Mouse (Mus musculus): Measurements from ENCODE around the gene Lmx1a. TPM values are rescaled to one million over a fixed set of nuclear protein-coding genes. Genes with fewer than 3 reads are reported as not detected.

Lmx1a gene
- polyA plus RNA-seq, 1 experiment from 2014 or later: 11.5 TPM

DNA sequence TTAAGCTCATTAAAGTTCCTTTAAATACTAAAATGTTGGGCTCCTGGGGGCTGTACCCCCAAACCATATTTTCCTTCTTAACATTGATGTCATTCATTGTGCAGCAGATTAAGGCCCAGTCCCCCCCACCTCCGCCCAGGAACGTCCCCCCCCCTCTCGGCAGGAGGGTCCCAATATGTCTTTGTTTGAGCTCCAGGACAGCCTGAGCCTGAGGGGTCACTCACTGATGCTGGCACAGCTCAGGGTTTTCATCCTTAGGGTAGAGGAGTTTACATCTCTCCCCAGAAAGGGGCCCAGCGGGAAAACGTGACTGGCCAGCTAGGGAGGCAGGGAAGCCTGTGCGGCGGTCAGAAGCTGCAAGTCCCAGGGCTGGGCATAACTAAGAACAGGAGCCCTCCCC, 11.2 kb downstream of the Lmx1a start:
- WGBS: 13% methylated on average over 7 of the region's 7 CpGs

DNA sequence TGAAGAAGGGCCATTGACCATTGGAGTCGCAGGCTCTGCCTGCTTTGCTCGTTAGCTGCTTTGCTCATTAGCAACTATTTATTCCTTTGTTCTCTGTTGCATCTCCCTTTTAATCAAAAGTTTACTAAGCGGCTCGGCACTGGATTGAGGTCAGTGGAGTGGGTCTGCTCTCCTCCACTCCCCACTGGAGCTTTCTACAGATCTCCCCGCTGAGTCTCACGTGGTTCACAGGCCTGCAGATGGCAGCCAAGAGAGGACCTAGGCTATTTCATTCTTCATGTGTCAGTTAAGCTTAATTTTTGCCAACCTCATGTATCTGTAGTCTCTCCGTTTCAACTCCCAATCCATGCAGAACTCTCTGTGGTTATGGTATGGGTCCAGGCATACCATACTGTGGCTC, 16.5 kb downstream of the Lmx1a start:
- 91% methylated on average over 7 of the region's 7 CpGs for WGBS
- no peaks in the 10 kb centered on the region for H3K4me1 ChIP-seq (replicated peaks)
- H3K9me3 ChIP-seq: no peaks in the 10 kb centered on the region
- DNase-seq (ENCODE audit: low spot score): no peak
- no peak overlapping the region for H3K4me3 ChIP-seq
- no peak overlapping the region for H3K27ac ChIP-seq
- H3K27me3 ChIP-seq (ENCODE audit: insufficient read depth, poor library complexity, severe bottlenecking): peaks cover 9% of the 10 kb centered on the region
- H3K36me3 ChIP-seq: no peaks in the 10 kb centered on the region

More for the DNA sequence above, 11.2 kb downstream of the Lmx1a start:
- Histone ChIP-seq H3K9me3 (no peaks in the 10 kb centered on the region), H3K4me3 (no peak overlapping the region), H3K36me3 (no peaks in the 10 kb centered on the region), H3K27ac (no peak overlapping the region), H3K27me3 (ENCODE audit: insufficient read depth, poor library complexity, severe bottlenecking) (peaks cover 58% of the 10 kb centered on the region), H3K4me1 (replicated peaks) (peaks cover 8% of the 10 kb centered on the region)
- DNase-seq (ENCODE audit: low spot score): no peak

GRCm38 (mm10) chr1:167708761-167709160, 19.7 kb downstream of the Lmx1a start:
- Histone ChIP-seq H3K36me3 (no peaks in the 10 kb centered on the region), H3K9me3 (no peaks in the 10 kb centered on the region)

GRCm38 (mm10) chr1:167715730-167716341, 26.8 kb downstream of the Lmx1a start:
- Histone ChIP-seq H3K9me3 (no peaks in the 10 kb centered on the region), H3K36me3 (no peaks in the 10 kb centered on the region), H3K27me3 (ENCODE audit: insufficient read depth, poor library complexity, severe bottlenecking) (peaks cover 19% of the 10 kb centered on the region), H3K27ac (peak overlapping the region; percentile 40; the same call in 1 of the 2 replicates), H3K4me1 (replicated peaks) (peaks cover 18% of the 10 kb centered on the region), H3K4me3 (no peak overlapping the region)
- no peak for DNase-seq (ENCODE audit: low spot score)
- WGBS: 27% methylated on average over 6 of the region's 6 CpGs

More at GRCm38 (mm10) chr1:167708761-167709160, 19.7 kb downstream of the Lmx1a start:
- Histone ChIP-seq H3K27me3 (ENCODE audit: insufficient read depth, poor library complexity, severe bottlenecking) (peaks cover 8% of the 10 kb centered on the region; the same call in 1 of the 2 replicates), H3K4me3 (no peak overlapping the region), H3K4me1 (replicated peaks) (no peaks in the 10 kb centered on the region), H3K27ac (no peak overlapping the region)
- 64% methylated on average over 5 of the region's 5 CpGs for WGBS
- no peak for DNase-seq (ENCODE audit: low spot score)

GRCm38 (mm10) chr1:167734471-167734870, 45.4 kb downstream of the Lmx1a start:
- H3K27me3 ChIP-seq (ENCODE audit: insufficient read depth, poor library complexity, severe bottlenecking): peaks cover 11% of the 10 kb centered on the region
- 7% methylated on average over 6 of the region's 6 CpGs for WGBS
- H3K9me3 ChIP-seq: no peaks in the 10 kb centered on the region
- H3K27ac ChIP-seq: peak overlapping the region; percentile 24; the same call in 1 of the 2 replicates
- H3K4me1 ChIP-seq (replicated peaks): peaks cover 28% of the 10 kb centered on the region
- peak; percentile 23 for DNase-seq (ENCODE audit: low spot score)
- H3K36me3 ChIP-seq: no peaks in the 10 kb centered on the region
- H3K4me3 ChIP-seq: no peak overlapping the region

DNA sequence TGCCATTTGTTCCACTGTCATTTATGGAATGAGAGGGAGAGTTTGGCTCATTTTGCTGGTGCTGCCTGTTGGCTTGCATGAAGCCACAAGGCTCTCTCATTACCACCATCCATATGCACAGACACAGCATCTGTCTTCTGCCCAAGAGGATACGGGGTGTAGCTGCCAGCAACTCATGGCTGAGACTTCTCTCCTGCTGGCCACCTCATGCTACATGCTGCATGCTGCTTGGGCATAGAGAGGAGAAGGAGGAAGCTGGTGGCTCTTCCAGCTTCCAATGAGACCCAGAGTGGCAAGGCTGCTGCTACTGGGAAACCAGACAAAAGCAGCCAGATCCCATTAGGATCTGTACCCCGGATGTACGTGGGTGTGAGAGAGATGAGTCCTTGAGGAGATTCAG, 47.8 kb downstream of the Lmx1a start:
- Histone ChIP-seq H3K4me1 (replicated peaks) (peaks cover 25% of the 10 kb centered on the region), H3K27ac (no peak overlapping the region), H3K36me3 (no peaks in the 10 kb centered on the region), H3K9me3 (no peaks in the 10 kb centered on the region), H3K4me3 (no peak overlapping the region), H3K27me3 (ENCODE audit: insufficient read depth, poor library complexity, severe bottlenecking) (peaks cover 9% of the 10 kb centered on the region; the same call in 1 of the 2 replicates)
- 88% methylated on average over 3 of the region's 3 CpGs for WGBS
- no peak for DNase-seq (ENCODE audit: low spot score)

GRCm38 (mm10) chr1:167739286-167739685, 50.2 kb downstream of the Lmx1a start:
- H3K4me3 ChIP-seq: no peak overlapping the region
- H3K36me3 ChIP-seq: no peaks in the 10 kb centered on the region
- no peaks in the 10 kb centered on the region for H3K9me3 ChIP-seq
- H3K27ac ChIP-seq: no peak overlapping the region
- 0 out of 2 replicates have a peak, but pooled peaks cover 3% of the 10 kb centered on the region for H3K27me3 ChIP-seq (ENCODE audit: insufficient read depth, poor library complexity, severe bottlenecking)
- H3K4me1 ChIP-seq (replicated peaks): peaks cover 5% of the 10 kb centered on the region
- WGBS: 80% methylated on average over 7 of the region's 7 CpGs
- no peak for DNase-seq (ENCODE audit: low spot score)

DNA sequence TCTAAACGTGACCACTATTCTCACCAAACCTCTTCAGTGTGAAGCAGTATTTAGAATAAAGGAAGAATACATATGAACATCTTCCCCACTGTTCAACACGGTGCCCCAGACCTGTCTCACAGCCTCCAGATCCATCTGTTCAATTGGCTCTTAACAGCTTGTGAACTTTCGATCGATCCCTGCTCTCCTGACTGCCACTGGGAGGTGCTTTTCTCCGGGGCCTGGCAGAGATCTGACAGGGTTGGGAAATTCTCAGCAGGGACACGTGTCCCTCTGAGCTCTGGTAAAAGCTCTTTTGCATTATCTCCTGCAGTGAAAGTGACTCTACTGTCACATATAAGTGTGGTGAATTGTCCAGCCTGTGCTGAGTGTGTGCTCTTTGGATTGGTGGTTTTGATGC, 57.6 kb downstream of the Lmx1a start:
- Histone ChIP-seq H3K27ac (no peak overlapping the region), H3K36me3 (no peaks in the 10 kb centered on the region), H3K4me3 (no peak overlapping the region), H3K27me3 (ENCODE audit: insufficient read depth, poor library complexity, severe bottlenecking) (peaks cover 6% of the 10 kb centered on the region; the same call in 1 of the 2 replicates), H3K4me1 (replicated peaks) (no peaks in the 10 kb centered on the region), H3K9me3 (no peaks in the 10 kb centered on the region)
- 44% methylated on average over 6 of the region's 6 CpGs for WGBS
- DNase-seq (ENCODE audit: low spot score): no peak

GRCm38 (mm10) chr1:167752661-167753060, 63.6 kb downstream of the Lmx1a start:
- Histone ChIP-seq H3K4me1 (replicated peaks) (peaks cover 20% of the 10 kb centered on the region), H3K27ac (no peak overlapping the region), H3K4me3 (no peak overlapping the region), H3K27me3 (ENCODE audit: insufficient read depth, poor library complexity, severe bottlenecking) (peaks cover 51% of the 10 kb centered on the region), H3K36me3 (no peaks in the 10 kb centered on the region), H3K9me3 (no peaks in the 10 kb centered on the region)
- 91% methylated on average over 5 of the region's 5 CpGs for WGBS
- DNase-seq (ENCODE audit: low spot score): no peak

GRCm38 (mm10) chr1:167754085-167754484, 65.0 kb downstream of the Lmx1a start:
- 87% methylated on average over 4 of the region's 4 CpGs for WGBS
- H3K27ac ChIP-seq: no peak overlapping the region
- DNase-seq (ENCODE audit: low spot score): no peak
- H3K27me3 ChIP-seq (ENCODE audit: insufficient read depth, poor library complexity, severe bottlenecking): peaks cover 64% of the 10 kb centered on the region
- H3K4me3 ChIP-seq: no peak overlapping the region
- H3K36me3 ChIP-seq: no peaks in the 10 kb centered on the region
- H3K4me1 ChIP-seq (replicated peaks): peaks cover 31% of the 10 kb centered on the region
- H3K9me3 ChIP-seq: no peaks in the 10 kb centered on the region

DNA sequence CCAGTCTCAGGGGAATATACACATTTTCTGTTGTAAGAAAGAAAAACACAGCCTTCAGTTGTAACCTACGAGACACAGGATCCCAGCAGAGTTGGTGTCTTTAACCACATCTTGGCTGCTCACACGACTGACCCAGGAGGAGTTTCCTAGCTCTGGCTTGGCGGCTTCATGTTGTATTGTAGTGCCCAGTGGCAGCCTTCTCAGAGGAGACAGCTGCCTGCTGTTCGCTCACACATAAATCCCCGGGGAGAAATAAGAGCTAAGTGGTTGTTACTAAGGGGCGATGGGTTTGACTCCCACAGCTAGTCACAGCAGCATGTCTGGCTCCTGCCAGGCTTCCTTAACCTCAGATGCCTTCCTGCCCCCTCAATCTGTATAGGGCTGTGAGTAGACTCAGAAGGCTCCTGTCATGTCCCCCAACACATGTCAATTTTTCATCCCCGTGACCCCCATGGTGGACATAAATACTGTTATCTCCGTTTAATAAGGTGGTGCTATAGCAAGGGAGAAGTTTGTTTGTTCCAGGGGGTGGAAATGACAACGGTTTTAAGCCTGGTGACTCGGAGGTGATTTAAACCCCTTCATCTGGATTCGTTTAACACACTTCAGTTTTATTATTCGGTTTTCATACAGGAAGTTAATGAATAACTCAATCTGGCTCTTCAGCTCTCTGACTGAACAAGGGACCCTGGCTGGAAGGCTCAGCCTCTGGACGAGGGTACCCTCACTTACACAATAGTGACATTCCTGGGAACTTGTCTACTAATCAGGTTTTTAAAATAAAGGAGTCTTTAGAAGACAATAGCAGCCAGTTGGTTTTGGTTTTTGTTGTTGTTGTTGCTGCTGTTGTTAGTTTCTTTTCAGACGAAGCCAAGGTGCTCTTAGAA, 65.8 kb downstream of the Lmx1a start:
- Histone ChIP-seq H3K36me3 (no peaks in the 10 kb centered on the region), H3K4me3 (no peak overlapping the region), H3K4me1 (replicated peaks) (peaks cover 39% of the 10 kb centered on the region), H3K27me3 (ENCODE audit: insufficient read depth, poor library complexity, severe bottlenecking) (peaks cover 66% of the 10 kb centered on the region), H3K27ac (no peak overlapping the region), H3K9me3 (no peaks in the 10 kb centered on the region)
- WGBS: 26% methylated on average over 14 of the region's 14 CpGs
- no peak for DNase-seq (ENCODE audit: low spot score)

DNA sequence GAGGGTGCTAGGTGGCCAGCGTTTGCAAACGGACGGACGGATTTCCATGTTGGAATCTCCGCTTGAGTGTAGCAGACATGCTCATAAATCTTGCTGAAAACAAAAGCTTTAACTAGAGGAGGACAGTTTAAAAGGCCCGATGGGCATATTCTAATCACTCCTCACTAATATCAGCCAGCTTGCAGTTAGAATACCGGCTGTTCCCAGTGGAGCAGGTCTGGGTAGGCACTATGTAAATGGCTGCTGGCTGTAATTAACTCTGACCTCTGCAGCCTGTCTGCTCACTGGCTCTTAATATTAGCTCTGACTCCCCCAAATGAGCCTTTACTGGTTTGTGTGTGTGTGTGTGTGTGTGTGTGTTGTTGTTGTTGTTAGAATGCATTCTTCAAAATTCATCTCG, 69.2 kb downstream of the Lmx1a start:
- H3K27me3 ChIP-seq (ENCODE audit: insufficient read depth, poor library complexity, severe bottlenecking): peaks cover 86% of the 10 kb centered on the region
- WGBS: 70% methylated on average over 8 of the region's 8 CpGs

DNA sequence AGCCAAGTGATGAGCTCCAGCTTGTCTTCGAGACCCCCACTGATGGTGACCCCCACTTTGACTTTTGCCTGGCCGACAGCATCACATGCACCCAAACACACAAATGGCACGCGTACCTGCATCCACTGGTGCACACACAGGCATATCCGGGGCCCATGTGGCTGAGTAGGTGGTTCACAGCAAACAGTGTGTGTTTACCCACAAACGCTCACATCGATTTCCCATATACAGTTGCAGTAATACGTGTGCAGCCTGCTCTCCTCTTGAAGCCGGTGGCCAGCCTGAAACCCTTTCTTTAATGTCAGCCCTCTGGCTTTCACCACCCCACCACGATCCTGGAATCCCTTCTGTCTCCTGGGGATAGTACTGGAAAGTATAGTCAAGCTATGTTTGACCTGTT, 71.3 kb downstream of the Lmx1a start:
- Histone ChIP-seq H3K4me1 (replicated peaks) (peaks cover 57% of the 10 kb centered on the region), H3K27me3 (ENCODE audit: insufficient read depth, poor library complexity, severe bottlenecking) (peaks cover 93% of the 10 kb centered on the region), H3K4me3 (no peak overlapping the region), H3K36me3 (no peaks in the 10 kb centered on the region), H3K27ac (peak overlapping the region; percentile 43), H3K9me3 (no peaks in the 10 kb centered on the region)
- no peak for DNase-seq (ENCODE audit: low spot score)
- 88% methylated on average over 10 of the region's 10 CpGs for WGBS

More for the DNA sequence above, 69.2 kb downstream of the Lmx1a start:
- H3K36me3 ChIP-seq: no peaks in the 10 kb centered on the region
- DNase-seq (ENCODE audit: low spot score): no peak
- H3K27ac ChIP-seq: peak overlapping the region; percentile 23; the same call in 1 of the 2 replicates
- H3K4me3 ChIP-seq: no peak overlapping the region
- peaks cover 72% of the 10 kb centered on the region for H3K4me1 ChIP-seq (replicated peaks)
- no peaks in the 10 kb centered on the region for H3K9me3 ChIP-seq
